Mouse (Mus musculus): ENCODE results near the gene Gm42715. TPM values are rescaled to one million over a fixed set of nuclear protein-coding genes. Genes with fewer than 3 reads are reported as not detected.

The Gm42715 gene
- 16.4 and 16.8 TPM in 2 replicates for polyA plus RNA-seq (2016; fragmentation: Nextera tagmentation; extraction: Ambion mirVana)

DNA sequence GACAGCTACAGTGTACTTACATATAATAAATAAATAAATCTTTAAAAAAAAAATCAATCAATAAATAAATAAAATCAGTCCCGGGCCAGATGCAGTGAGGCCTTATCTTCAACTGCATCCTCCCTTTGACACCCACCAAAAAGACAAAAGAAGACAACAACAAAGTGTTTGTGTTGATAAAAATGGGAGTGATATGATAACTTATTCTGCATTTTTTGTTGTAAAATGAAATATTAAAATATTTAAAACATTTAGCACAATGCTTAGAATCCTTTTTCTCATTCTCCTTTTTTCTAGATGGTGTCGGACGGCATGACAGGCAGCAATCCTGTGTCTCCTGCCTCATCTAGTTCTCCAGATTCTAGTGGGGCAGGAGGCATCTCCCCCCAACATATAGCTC, at the start of gene Gm42715:
Gene Gm42715, plus strand, starts transcription at position 301 of the 400 bp plus-strand sequence.
- WGBS = over 99% methylated on average over 3 of the region's 3 CpGs

DNA sequence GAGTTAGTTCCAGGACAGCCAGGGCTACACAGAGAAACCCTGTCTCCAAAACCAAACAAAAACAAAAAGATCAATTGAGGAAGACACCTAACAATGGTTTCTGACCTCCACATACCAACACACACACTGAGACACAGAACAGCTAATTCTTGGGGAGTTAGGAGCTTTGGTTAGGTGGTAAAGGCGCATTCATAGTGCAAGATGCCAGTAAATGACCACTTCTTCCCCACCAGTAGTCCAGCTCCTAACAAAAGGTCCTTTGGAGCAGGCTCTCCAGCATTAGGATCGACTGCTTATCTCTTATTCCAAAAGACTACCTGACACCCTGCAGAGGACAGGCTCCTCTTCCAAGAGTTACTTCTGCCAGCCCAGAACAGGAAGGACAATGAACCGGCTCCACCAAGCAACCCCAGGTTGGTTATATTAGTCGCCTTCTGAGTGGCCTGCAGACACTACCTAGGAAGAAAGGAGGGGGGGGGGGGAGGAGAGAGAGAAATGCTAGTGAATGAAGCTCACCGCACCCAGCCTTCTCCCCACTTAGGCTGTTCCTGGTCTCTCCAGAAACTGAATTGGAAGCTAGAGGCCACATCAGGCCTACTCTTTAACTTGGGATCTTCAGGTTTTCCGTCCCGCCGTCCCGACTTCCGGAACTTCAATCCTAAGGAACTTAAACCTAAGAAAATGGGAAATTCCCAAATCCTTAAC, 49.2 kb upstream of the Gm42715 start:
- peak; percentile 18; the same call in 1 of the 2 replicates for ATAC-seq (ENCODE audit: low FRiP score)
- H3K27me3 ChIP-seq = no peaks in the 10 kb centered on the region
- peak overlapping the region; percentile 94 for H3K4me2 ChIP-seq
- no peaks in the 10 kb centered on the region for H3K9me3 ChIP-seq
- H3K4me1 ChIP-seq = peaks cover 22% of the 10 kb centered on the region
- H3K27ac ChIP-seq = peak overlapping the region; percentile 99
- WGBS = 5% methylated on average over 10 of the region's 10 CpGs
- peak overlapping the region; percentile 94 for H3K9ac ChIP-seq
- peaks cover 53% of the 10 kb centered on the region for H3K36me3 ChIP-seq (replicated peaks)
- H3K4me3 ChIP-seq (replicated peaks) = peak overlapping the region; percentile 79

More for the DNA sequence above, at the start of gene Gm42715:
- Histone ChIP-seq H3K4me1 (no peaks in the 10 kb centered on the region), H3K27ac (no peak within 1 kb of the TSS), H3K36me3 (replicated peaks) (peaks cover 85% of the 10 kb centered on the region), H3K27me3 (no peaks in the 10 kb centered on the region), H3K9me3 (no peaks in the 10 kb centered on the region), H3K4me3 (replicated peaks) (no peak within 1 kb of the TSS), H3K9ac (no peak within 1 kb of the TSS), H3K4me2 (no peak within 1 kb of the TSS)
- ATAC-seq (ENCODE audit: low FRiP score) = no peak

DNA sequence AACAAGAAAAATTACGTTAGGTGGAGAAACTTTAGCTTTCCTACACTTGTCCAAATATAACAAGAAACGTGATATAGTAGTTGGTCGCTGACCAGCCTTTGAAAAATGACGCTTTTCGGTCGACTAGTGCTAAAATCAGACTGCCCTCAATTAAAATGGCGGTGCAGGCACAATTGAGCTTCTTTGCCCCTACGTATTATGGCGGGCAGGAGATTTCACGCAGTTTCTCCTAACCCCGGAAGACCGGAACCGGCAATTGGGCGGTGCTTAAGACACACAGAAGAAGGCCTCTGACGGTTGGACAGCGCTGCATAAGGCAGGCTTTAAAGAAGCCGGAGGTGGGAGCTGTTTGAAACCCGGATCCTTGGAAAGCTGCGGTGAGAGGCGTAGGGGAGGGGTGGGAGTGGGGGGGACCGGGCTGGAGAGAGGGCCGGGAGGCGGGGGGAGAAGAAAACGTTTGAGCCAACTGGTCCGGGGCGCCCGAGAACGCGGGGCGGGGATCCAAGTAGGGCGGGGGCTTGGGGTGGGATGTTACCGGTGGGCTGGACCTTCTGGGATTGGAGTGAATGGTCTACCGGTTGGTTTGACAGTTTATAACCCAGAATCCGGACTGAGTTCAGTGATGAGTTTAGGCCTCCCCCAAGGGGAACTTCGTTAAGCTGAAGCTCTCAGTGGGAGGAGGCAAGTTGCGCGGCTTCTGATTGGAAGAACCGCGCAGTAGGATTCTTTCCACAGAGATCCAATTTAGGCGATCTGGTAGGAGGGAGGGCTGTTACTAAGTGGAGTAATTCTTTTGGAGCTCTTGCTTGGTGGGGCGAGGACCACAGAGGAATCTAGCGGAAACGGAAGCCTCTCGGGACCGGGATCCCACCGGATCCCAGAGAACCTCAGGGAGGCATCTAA, 48.4 kb upstream of the Gm42715 start:
- H3K4me2 ChIP-seq = peak overlapping the region; percentile 94
- H3K9ac ChIP-seq = peak overlapping the region; percentile 94
- no peaks in the 10 kb centered on the region for H3K27me3 ChIP-seq
- H3K27ac ChIP-seq = peak overlapping the region; percentile 99
- peak; percentile 95 for ATAC-seq (ENCODE audit: low FRiP score)
- peak overlapping the region; percentile 79 for H3K4me3 ChIP-seq (replicated peaks)
- peaks cover 53% of the 10 kb centered on the region for H3K36me3 ChIP-seq (replicated peaks)
- H3K9me3 ChIP-seq = no peaks in the 10 kb centered on the region
- WGBS = under 1% methylated on average over 46 of the region's 46 CpGs
- peaks cover 22% of the 10 kb centered on the region for H3K4me1 ChIP-seq

DNA sequence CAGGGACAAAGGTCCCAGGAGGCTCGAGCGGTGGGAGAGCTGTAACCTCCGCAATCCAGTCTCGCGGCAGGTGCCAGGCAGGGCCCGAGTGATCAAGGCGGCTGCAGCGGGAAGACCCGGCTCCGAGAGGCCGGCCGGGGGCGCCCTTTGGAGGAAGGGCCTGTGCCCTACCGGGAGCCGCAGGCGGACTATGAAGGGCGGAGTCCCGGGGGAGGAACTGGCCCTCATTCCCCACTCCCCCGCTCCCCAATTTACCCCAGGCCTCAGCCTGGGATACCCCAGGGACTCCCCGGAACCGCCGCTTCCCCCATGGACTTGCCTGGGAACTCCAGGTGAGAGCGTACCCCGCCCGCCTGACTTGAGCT, 47.8 kb upstream of the Gm42715 start:
- peak overlapping the region; percentile 79 for H3K4me3 ChIP-seq (replicated peaks)
- H3K27ac ChIP-seq = peak overlapping the region; percentile 99
- H3K36me3 ChIP-seq (replicated peaks) = peaks cover 54% of the 10 kb centered on the region
- peak; percentile 27 for ATAC-seq (ENCODE audit: low FRiP score)
- no peaks in the 10 kb centered on the region for H3K9me3 ChIP-seq
- 0% methylated on average over 24 of the region's 25 CpGs for WGBS
- H3K27me3 ChIP-seq = no peaks in the 10 kb centered on the region
- peak overlapping the region; percentile 94 for H3K4me2 ChIP-seq
- peaks cover 24% of the 10 kb centered on the region for H3K4me1 ChIP-seq
- peak overlapping the region; percentile 94 for H3K9ac ChIP-seq

DNA sequence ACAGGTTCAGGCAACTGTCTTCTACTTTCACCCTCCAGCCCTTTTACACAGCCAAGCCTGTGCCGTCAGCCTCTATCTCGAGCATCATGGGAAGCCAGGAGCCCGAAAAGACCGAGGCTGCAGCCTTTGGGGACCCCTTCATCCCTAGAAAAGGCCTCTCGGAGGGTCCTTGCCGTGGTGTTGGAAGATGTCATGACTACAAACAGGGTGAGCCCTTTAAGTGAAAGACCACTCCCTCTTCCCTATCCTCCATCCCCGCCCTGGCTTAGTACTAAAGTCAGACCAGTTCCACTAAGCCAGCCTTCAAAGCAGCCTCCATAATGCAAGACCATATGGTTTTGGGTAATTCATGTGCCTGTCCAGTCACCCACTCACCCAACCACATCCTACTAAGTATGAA, 47.3 kb upstream of the Gm42715 start:
- H3K4me1 ChIP-seq = peaks cover 28% of the 10 kb centered on the region
- H3K4me2 ChIP-seq = peak overlapping the region; percentile 94
- peaks cover 53% of the 10 kb centered on the region for H3K36me3 ChIP-seq (replicated peaks)
- peak overlapping the region; percentile 94 for H3K9ac ChIP-seq
- H3K4me3 ChIP-seq (replicated peaks) = peak overlapping the region; percentile 79
- H3K9me3 ChIP-seq = no peaks in the 10 kb centered on the region
- peak overlapping the region; percentile 99 for H3K27ac ChIP-seq
- no peak for ATAC-seq (ENCODE audit: low FRiP score)
- WGBS = 0% methylated on average over 7 of the region's 7 CpGs
- no peaks in the 10 kb centered on the region for H3K27me3 ChIP-seq

DNA sequence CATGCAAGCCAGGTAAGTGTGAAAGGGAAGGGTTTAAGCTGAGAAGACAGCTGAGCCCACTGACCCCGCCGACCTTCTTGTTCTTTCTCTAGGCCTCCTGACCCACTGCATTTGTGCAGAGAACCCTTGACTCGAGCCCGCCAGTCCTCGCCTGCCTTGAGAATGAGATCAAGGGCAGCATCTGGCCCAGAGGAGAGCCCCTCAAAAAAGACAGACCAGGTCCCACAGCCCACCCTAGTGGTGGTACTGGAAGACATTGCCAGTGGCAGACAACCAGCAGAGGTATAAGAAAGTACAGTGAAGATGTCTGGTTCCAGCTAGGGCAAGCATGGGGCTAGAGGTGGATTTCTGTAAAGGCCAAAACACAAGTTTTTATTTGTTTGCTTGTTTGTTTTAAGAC, 45.7 kb upstream of the Gm42715 start:
- no peak overlapping the region for H3K27ac ChIP-seq
- ATAC-seq (ENCODE audit: low FRiP score) = no peak
- H3K9me3 ChIP-seq = no peaks in the 10 kb centered on the region
- H3K4me2 ChIP-seq = no peak overlapping the region
- H3K9ac ChIP-seq = no peak overlapping the region
- H3K27me3 ChIP-seq = no peaks in the 10 kb centered on the region
- WGBS = 88% methylated on average over 5 of the region's 5 CpGs
- peaks cover 33% of the 10 kb centered on the region for H3K4me1 ChIP-seq
- H3K36me3 ChIP-seq (replicated peaks) = peaks cover 42% of the 10 kb centered on the region
- H3K4me3 ChIP-seq (replicated peaks) = no peak overlapping the region

DNA sequence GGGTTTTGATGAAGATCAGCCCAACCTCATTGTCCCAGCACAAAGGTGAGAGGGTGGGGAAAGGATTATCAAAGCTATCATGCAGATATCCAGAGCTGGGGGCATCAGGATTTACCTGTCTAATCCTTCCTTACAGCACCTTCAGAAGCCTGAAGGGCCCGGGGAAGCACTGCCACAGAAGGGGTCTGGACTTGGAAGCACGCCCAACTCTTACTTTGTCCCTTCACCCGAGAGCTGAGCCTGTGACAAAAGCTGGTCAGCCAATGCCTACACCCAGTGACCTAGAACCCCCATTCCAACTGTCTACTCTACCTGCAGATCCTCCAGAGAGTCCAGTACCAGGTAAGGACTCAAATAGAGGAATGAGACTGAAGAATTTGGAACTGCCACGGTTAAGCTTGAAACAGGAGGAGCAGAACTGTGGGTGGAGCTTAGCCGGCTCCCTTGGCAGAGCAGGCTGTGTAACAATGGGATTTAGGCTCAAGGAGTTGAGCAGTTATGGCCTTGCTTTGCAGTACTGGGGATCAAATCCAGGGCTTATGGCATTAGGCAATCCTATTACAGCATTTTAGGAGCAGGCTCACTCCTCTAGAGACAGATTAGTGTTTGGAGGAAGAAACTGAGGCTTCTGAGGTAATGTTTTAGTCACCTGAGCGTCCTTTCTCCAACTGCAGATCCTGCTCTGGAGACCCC, 44.9 kb upstream of the Gm42715 start:
- no peaks in the 10 kb centered on the region for H3K27me3 ChIP-seq
- H3K9ac ChIP-seq = no peak overlapping the region
- WGBS = 83% methylated on average over 6 of the region's 6 CpGs
- ATAC-seq (ENCODE audit: low FRiP score) = no peak
- no peak overlapping the region for H3K27ac ChIP-seq
- peaks cover 29% of the 10 kb centered on the region for H3K4me1 ChIP-seq
- H3K4me2 ChIP-seq = no peak overlapping the region
- peaks cover 38% of the 10 kb centered on the region for H3K36me3 ChIP-seq (replicated peaks)
- H3K9me3 ChIP-seq = no peaks in the 10 kb centered on the region
- no peak overlapping the region for H3K4me3 ChIP-seq (replicated peaks)

DNA sequence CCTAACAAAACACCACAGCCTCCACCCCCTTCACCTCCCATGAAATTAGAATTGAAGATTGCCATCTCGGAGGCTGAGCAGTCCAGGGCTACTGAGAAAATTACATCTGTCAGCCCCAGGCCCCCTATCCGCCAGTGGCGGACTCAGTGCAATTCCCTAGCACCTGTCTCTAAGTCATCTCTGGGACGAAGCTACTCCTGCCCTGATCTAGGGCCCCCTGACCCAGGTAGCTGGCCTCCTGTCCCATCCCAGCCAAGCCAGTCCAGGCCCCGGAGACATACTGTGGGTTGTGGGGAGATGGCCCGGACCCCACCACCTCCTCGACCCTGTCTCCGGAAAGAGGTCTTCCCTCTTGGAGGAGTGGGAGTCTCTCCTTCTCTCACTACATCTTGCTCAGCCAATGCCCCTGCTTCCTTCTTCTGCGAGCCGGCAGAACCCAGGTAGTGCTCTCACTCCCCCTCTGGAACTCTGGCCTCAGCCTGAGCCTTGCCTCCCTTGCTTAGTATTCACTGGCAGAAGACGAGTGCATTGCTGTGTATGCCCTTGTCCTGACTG, 44.1 kb upstream of the Gm42715 start:
- Histone ChIP-seq H3K4me2 (no peak overlapping the region), H3K9ac (no peak overlapping the region), H3K36me3 (replicated peaks) (peaks cover 38% of the 10 kb centered on the region), H3K27me3 (no peaks in the 10 kb centered on the region), H3K9me3 (no peaks in the 10 kb centered on the region), H3K4me3 (replicated peaks) (no peak overlapping the region), H3K4me1 (peaks cover 29% of the 10 kb centered on the region), H3K27ac (no peak overlapping the region)
- WGBS = 92% methylated on average over 11 of the region's 11 CpGs
- no peak for ATAC-seq (ENCODE audit: low FRiP score)

DNA sequence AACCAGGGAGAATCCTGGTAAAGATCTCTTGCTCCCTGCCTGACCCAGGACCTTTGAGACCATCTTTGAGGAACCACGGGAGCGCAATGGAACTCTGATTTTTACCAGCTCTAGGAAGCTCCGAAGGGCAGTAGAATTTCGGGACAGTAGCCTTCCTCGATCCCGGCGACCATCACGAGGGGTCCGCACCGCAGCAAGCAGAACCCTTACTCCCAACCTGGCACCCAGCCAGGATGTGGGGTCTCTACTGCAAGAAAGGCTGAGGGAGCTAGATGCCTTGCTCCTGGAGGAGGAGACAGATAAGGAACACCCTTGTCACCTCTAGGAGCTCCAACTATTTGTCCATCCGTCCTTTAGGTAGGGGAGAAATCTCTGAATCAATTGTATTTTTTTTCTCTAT, 43.0 kb upstream of the Gm42715 start:
- Histone ChIP-seq H3K9me3 (no peaks in the 10 kb centered on the region), H3K27me3 (no peaks in the 10 kb centered on the region), H3K4me3 (replicated peaks) (no peak overlapping the region), H3K27ac (no peak overlapping the region), H3K4me1 (peaks cover 38% of the 10 kb centered on the region), H3K36me3 (replicated peaks) (peaks cover 38% of the 10 kb centered on the region), H3K4me2 (no peak overlapping the region), H3K9ac (no peak overlapping the region)
- WGBS = 94% methylated on average over 11 of the region's 11 CpGs
- ATAC-seq (ENCODE audit: low FRiP score) = no peak

DNA sequence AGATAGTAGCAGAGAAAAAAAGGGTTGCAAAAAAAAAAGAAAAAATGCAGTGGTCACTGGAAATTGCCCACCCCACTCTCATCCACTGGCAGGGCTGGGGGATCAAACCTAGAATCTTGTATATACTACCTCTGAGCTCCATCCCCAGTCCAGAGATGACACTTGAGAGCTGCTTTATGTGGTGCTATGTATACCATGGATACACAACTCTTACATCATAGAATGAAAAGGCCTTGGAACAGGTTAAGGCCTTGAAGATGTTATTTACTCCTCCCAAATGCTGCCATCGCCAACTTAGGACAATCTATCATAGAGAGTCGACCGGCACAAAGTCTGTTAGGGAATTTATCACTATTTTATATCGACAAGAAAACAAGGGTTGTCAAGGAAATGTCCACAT, 42.5 kb upstream of the Gm42715 start:
- Histone ChIP-seq H3K4me1 (peaks cover 40% of the 10 kb centered on the region), H3K4me3 (replicated peaks) (peak overlapping the region; percentile 99), H3K27ac (peak overlapping the region; percentile 97; the same call in 1 of the 2 replicates), H3K9ac (peak overlapping the region; percentile 98), H3K36me3 (replicated peaks) (peaks cover 41% of the 10 kb centered on the region), H3K9me3 (no peaks in the 10 kb centered on the region), H3K4me2 (peak overlapping the region; percentile 98), H3K27me3 (no peaks in the 10 kb centered on the region)
- 83% methylated on average over 4 of the region's 4 CpGs for WGBS
- no peak for ATAC-seq (ENCODE audit: low FRiP score)

DNA sequence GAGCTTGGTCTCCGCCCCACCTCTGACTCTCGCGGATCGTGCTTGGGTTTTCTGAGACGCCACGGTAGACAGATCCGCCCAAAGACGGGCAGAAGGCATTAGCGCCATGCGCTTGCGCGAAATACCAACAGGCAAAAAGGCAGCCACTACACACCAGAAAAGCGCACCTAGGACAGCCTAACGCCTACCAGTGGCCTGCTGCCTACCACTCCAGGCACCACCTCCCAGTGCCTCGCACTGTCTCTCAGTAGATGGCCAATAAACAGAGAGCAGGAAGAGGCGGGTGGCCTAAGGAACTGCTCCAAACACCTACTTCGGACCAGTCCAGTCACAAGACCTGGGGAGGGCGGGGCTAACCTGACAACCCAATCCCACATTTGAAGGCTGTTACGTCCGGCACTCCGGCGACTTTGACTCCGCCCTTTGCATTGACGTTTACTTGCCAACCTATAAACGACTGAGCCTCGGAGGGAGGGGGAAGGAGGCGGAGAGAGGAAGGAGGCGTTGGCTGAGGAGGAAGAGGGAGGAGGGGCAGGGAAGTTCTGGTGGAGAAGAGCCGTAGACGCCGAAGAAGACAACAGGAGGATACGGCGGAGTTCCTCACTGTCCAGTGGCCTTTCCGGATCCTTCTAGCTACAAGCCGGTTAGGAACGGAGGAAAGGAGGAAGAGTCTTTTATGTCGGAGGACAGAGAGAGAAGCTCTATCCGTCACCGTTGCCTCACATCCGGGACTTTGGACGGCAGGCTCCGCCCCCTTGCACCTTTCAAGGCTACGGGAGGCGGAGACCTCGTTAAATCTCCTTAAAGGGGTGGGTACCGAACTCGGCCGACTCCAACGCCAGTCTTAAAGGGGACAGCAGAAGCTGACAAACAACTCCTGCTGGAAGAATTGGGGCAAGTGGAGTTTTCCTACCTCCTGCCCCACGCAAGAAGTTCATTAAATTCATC, 41.4 kb upstream of the Gm42715 start:
- Histone ChIP-seq H3K27me3 (no peaks in the 10 kb centered on the region), H3K9me3 (no peaks in the 10 kb centered on the region), H3K4me3 (replicated peaks) (peak overlapping the region; percentile 99), H3K4me2 (peak overlapping the region; percentile 98), H3K27ac (peak overlapping the region; percentile 97), H3K4me1 (peaks cover 31% of the 10 kb centered on the region), H3K9ac (peak overlapping the region; percentile 98), H3K36me3 (replicated peaks) (peaks cover 49% of the 10 kb centered on the region)
- peak; percentile 93 for ATAC-seq (ENCODE audit: low FRiP score)
- under 1% methylated on average over 50 of the region's 50 CpGs for WGBS

Measured in forebrain, embryonic 12.5 days (tissue).